Mouse (Mus musculus) left cerebral cortex, adult 8-10 months (tissue): ENCODE measurements around the gene Tmem208. TPM values are rescaled to one million over a fixed set of nuclear protein-coding genes. Genes with fewer than 3 reads are reported as not detected.

Experiments used
- DNase-seq, 2 experiments: peaks; one replicate each; pipeline ENCODE4 v3.0.0; 2022; ENCODE audit warnings: low spot score in 2 of 2
- total RNA-seq, 4 experiments: library from RNA; stranded (reverse); gene quantifications; 2 replicates each; pipeline ENCODE4 v1.2.4; 2022

Gene Tmem208
- total RNA-seq, 4 experiments from 2014 or later = 33.7 to 46.5 (median 40.0) TPM

- DNase-seq = no peak
Observed at GRCm38 (mm10) chr8:105325641-105326093, 487 bp upstream of the Tmem208 start.

GRCm38 (mm10) chr8:105326968-105327367, 814 bp downstream of the Tmem208 start:
- DNase-seq = no peak

GRCm38 (mm10) chr8:105330325-105330724, 4.2 kb downstream of the Tmem208 start:
- DNase-seq = no peak

GRCm38 (mm10) chr8:105331469-105331868, 5.3 kb downstream of the Tmem208 start:
- DNase-seq = no peak

- no peak for DNase-seq
Observed at GRCm38 (mm10) chr8:105331931-105332330, 5.8 kb downstream of the Tmem208 start.

- no peak for DNase-seq
Observed at GRCm38 (mm10) chr8:105332523-105332922, 6.4 kb downstream of the Tmem208 start.

- no peak for DNase-seq
Observed at GRCm38 (mm10) chr8:105336373-105337130, 10.4 kb downstream of the Tmem208 start.

- DNase-seq = no peak
Observed at GRCm38 (mm10) chr8:105338992-105339391, 12.8 kb downstream of the Tmem208 start.

- DNase-seq = no peak
Observed at GRCm38 (mm10) chr8:105339886-105340635, 13.9 kb downstream of the Tmem208 start.

GRCm38 (mm10) chr8:105341399-105341798, 15.2 kb downstream of the Tmem208 start:
- DNase-seq = no peak

- DNase-seq = no peak
Observed at GRCm38 (mm10) chr8:105342768-105343167, 16.6 kb downstream of the Tmem208 start.

- DNase-seq = no peak
Observed at GRCm38 (mm10) chr8:105343791-105344574, 17.8 kb downstream of the Tmem208 start.

- no peak for DNase-seq
Observed at GRCm38 (mm10) chr8:105345061-105345975, 19.2 kb downstream of the Tmem208 start.

- peak in 1 of 2 experiments; percentile 45 for DNase-seq
Observed at GRCm38 (mm10) chr8:105346611-105347427, 20.7 kb downstream of the Tmem208 start.

GRCm38 (mm10) chr8:105347428-105348221, 21.5 kb downstream of the Tmem208 start, which contains the start of gene Fhod1:
Gene Fhod1 (minus strand): TSS chr8:105347953.
- DNase-seq = peak; percentile 59 to 89

GRCm38 (mm10) chr8:105348450-105349095, 22.4 kb downstream of the Tmem208 start, which contains the start of gene Slc9a5:
Gene Slc9a5 (plus strand): TSS chr8:105348843.
- peak; percentile 47 to 50 for DNase-seq

- DNase-seq = no peak
Observed at GRCm38 (mm10) chr8:105349096-105349771, 23.1 kb downstream of the Tmem208 start.

GRCm38 (mm10) chr8:105350186-105350585, 24.0 kb downstream of the Tmem208 start:
- no peak for DNase-seq
